In the genomic region with DNA sequence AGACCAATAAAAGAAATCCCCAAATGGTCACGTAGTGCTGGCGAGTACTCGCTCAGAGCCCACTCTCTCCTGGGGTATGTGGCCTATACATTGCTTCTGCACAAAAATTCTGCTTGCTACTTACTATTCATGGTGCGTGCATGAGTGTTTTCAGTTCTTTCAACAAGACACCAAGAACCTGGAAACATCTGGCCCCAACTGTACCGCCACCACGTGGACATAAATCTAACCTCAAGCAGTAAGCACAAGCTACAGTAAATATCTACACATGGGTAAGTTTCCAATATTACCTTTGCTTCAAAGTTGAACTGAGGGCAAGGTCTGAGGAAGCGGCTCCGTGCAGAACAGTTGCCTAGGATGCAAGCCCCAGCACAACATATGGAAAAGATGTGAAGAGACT, we compare ENCODE assay signal across 11 mouse cellular contexts.
A peak's percentile ranks its signal among the peaks of the same experiment; 100 is the strongest.
DNase-seq lines count a peak whose midpoint lies in the region; ATAC-seq and TF ChIP-seq lines count a peak whose summit lies in the region.
"Had no signal": no experiment of that assay in that cellular context is flagged by ENCODE, and none has a peak within 500 bp of the region (broad histone marks: within the 10 kb centered on the region; RNA-seq: fewer than 3 reads in every experiment).

No protein-coding gene starts in this region.

- 79% methylated on average over 8 of the region's 8 CpGs for WGBS in intestine, postnatal 0 days
- WGBS in intestine, embryonic 16.5 days: 80% methylated on average over 8 of the region's 8 CpGs

- H3K27me3 ChIP-seq in intestine, postnatal 0 days (replicated peaks; ENCODE audit: control insufficient read depth, insufficient read depth, low read length): no peaks in the 10 kb centered on the region
- H3K27me3 ChIP-seq in intestine, embryonic 16.5 days (replicated peaks; ENCODE audit: control insufficient read depth, insufficient read depth, low read length): no peaks in the 10 kb centered on the region
- H3K27me3 ChIP-seq: limb, embryonic 12.5 days had no signal

- TF ChIP-seq CTCF in intestine, postnatal 0 days (IDR thresholded peaks at IDR 0.05; ENCODE audit: low read depth): peak; percentile 62

- no peak overlapping the region for H3K9ac ChIP-seq in intestine, postnatal 0 days (ENCODE audit: low read depth, low read length)
- no peak overlapping the region for H3K9ac ChIP-seq in intestine, embryonic 16.5 days (ENCODE audit: low read depth, low read length)
- H3K9ac ChIP-seq: limb, embryonic 12.5 days had no signal

- H3K4me3 ChIP-seq in intestine, postnatal 0 days (ENCODE audit: low read depth, low read length): no peak overlapping the region
- H3K4me3 ChIP-seq in intestine, embryonic 16.5 days (ENCODE audit: low read length): no peak overlapping the region
- H3K4me3 ChIP-seq: limb, embryonic 12.5 days had no signal

- ATAC-seq in intestine, postnatal 0 days: no peak
- ATAC-seq in intestine, embryonic 16.5 days: no peak
- ATAC-seq in erythroblast, adult 5-6 weeks (replicated peaks; ENCODE audit: low FRiP score, poor library complexity, severe bottlenecking): no peak

- peak; percentile 43 for DNase-seq in thymus, postnatal 4 days
- no peak for DNase-seq in thymus, postnatal 14 days
- peak; percentile 16 for DNase-seq in embryo, embryonic 9.5 days (ENCODE audit: extremely low spot score)
- no peak for DNase-seq in yolk sac, embryonic 10.5 days (ENCODE audit: low spot score)
- DNase-seq: cerebellum, postnatal 14 days; kidney, adult 18-20 months; thymus, adult 2 months had no signal

- no peaks in the 10 kb centered on the region; the same call in 1 of the 2 replicates for H3K4me1 ChIP-seq in intestine, postnatal 0 days (replicated peaks; ENCODE audit: control insufficient read depth, insufficient read depth, low read length)
- H3K4me1 ChIP-seq in intestine, embryonic 16.5 days (ENCODE audit: control insufficient read depth, insufficient read depth, low read length): peaks cover 6% of the 10 kb centered on the region

- no peak overlapping the region for H3K4me2 ChIP-seq in intestine, postnatal 0 days (replicated peaks; ENCODE audit: low read depth)
- no peak overlapping the region for H3K4me2 ChIP-seq in intestine, embryonic 16.5 days (ENCODE audit: low read depth, low read length)
- H3K4me2 ChIP-seq: limb, embryonic 12.5 days had no signal

- H3K9me3 ChIP-seq in intestine, postnatal 0 days (ENCODE audit: control insufficient read depth): no peaks in the 10 kb centered on the region
- H3K9me3 ChIP-seq in intestine, embryonic 16.5 days (ENCODE audit: control insufficient read depth, low read length): no peaks in the 10 kb centered on the region
- H3K9me3 ChIP-seq: limb, embryonic 12.5 days had no signal

- no peak overlapping the region for H3K27ac ChIP-seq in intestine, postnatal 0 days (ENCODE audit: low read depth, low read length)
- H3K27ac ChIP-seq in intestine, embryonic 16.5 days (ENCODE audit: low read length): no peak overlapping the region
- H3K27ac ChIP-seq: limb, embryonic 12.5 days had no signal

- no peaks in the 10 kb centered on the region for H3K36me3 ChIP-seq in intestine, postnatal 0 days (ENCODE audit: control insufficient read depth, insufficient read depth)
- no peaks in the 10 kb centered on the region for H3K36me3 ChIP-seq in intestine, embryonic 16.5 days (ENCODE audit: control insufficient read depth, insufficient read depth, low read length)
- H3K36me3 ChIP-seq: limb, embryonic 12.5 days had no signal

Comparison
In these comparisons a context has a peak if more than half of its experiments do, and no peak if none do; other contexts are left out.
1. DNase-seq: peak in thymus, postnatal 4 days (single experiment) and embryo, embryonic 9.5 days (single experiment); none in thymus, postnatal 14 days (single experiment) and yolk sac, embryonic 10.5 days (single experiment).